Mouse (Mus musculus): ENCODE measurements around the gene Klra2. TPM values are rescaled to one million over a fixed set of nuclear protein-coding genes. Genes with fewer than 3 reads are reported as not detected.
"Not testable (repeated sequence)": the region's sequence is repeated elsewhere in the genome, so short reads cannot be mapped to it uniquely, and the experiment has no call there.

The Klra2 gene
- polyA plus RNA-seq (2016; fragmentation: Nextera tagmentation; extraction: Ambion mirVana), result not detected in 2 replicates

DNA sequence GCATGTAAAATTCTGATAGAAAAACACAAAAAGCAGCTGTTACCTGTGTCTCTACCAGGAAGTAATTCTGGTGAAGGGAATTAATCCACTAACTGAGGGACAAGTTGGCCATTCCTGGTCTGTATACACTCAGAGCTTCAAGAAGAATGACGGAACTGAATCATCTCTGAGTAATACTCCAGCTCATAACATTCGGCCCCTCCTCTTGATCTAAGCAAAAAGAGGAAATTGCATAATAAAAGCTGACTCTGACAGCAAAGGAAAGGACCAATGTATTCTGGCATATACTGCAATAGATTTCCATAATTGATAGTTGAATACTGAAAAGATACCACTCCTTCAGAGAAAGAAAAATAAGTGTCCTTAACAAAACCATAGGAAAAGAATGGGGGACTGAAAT is at the start of gene Klra2:
Klra2 (minus strand) TSS at position 157 of the 400 bp plus-strand sequence.
- Histone ChIP-seq H3K27me3 (replicated peaks) (no peaks in the 10 kb centered on the region), H3K4me3 (no peak within 1 kb of the TSS), H3K36me3 (no peaks in the 10 kb centered on the region), H3K9me3 (no peaks in the 10 kb centered on the region), H3K4me2 (replicated peaks) (no peak within 1 kb of the TSS), H3K9ac (no peak within 1 kb of the TSS), H3K4me1 (no peaks in the 10 kb centered on the region), H3K27ac (no peak within 1 kb of the TSS)
- 90% methylated on average over 2 of the region's 2 CpGs for WGBS
- ATAC-seq (ENCODE audit: low FRiP score, low read depth), result no peak

DNA sequence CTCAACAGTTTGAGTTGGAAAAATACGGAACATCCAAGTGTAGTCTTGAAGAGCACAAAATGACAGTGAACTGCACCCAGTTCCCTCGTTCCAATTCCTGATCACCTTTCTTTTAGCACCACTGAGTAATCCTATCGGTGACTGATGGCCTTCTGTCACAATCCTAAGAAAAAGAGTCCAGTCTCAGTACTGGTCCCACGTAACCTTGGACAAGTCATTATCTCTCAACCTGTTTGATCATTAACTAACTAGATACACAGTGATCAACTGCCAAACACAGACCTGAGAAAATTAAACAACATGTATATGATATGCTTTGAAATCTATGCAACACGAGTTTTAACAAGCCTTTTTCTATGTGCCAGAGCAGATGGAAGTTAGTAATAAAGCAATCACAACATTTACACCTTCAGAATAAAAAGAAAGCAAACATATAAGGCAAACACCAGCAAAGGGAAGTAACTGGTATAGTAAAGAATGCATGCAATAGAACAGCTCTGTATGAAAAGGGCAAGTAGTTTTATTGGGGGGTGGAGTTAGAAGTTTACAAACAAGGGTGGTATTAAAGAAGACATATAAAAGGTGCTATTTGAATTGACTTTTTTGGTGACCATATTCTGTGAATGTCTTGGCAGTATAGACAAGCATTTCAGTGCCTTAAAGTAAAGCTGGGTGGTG is 47.4 kb upstream of the Klra2 start:
- no peaks in the 10 kb centered on the region for H3K27me3 ChIP-seq (replicated peaks)
- H3K4me3 ChIP-seq, result no peak overlapping the region
- no peak overlapping the region for H3K27ac ChIP-seq
- no peak for ATAC-seq (ENCODE audit: low FRiP score, low read depth)
- H3K9ac ChIP-seq, result no peak overlapping the region
- 88% methylated on average over 5 of the region's 5 CpGs for WGBS
- H3K9me3 ChIP-seq, result no peaks in the 10 kb centered on the region
- no peak overlapping the region for H3K4me2 ChIP-seq (replicated peaks)
- no peaks in the 10 kb centered on the region for H3K36me3 ChIP-seq
- peaks cover 9% of the 10 kb centered on the region for H3K4me1 ChIP-seq

DNA sequence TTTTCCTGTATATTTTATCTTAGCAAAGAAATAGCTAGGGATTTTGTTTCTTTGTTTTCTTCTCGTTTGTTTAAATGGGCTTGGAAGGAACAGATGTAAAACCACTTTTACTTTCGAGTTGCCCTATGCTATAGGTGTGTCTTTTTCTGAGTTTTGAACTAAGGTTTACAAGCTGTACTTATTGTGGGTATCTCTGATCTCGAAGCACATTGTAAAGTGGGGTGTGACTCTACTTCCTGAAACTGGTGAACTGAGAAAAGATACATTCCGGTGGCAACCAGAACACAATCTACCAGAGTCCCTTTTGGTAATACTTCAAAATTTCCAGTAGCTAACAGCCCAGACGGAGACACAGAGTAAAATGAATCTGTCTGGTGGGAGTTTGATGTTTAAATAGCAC is 46.8 kb upstream of the Klra2 start:
- Histone ChIP-seq H3K4me3 (no peak overlapping the region), H3K27me3 (replicated peaks) (no peaks in the 10 kb centered on the region), H3K9me3 (no peaks in the 10 kb centered on the region), H3K9ac (no peak overlapping the region), H3K4me2 (replicated peaks) (no peak overlapping the region), H3K36me3 (no peaks in the 10 kb centered on the region), H3K27ac (no peak overlapping the region), H3K4me1 (peaks cover 9% of the 10 kb centered on the region)
- WGBS, result 94% methylated on average over 5 of the region's 5 CpGs
- ATAC-seq (ENCODE audit: low FRiP score, low read depth), result no peak

DNA sequence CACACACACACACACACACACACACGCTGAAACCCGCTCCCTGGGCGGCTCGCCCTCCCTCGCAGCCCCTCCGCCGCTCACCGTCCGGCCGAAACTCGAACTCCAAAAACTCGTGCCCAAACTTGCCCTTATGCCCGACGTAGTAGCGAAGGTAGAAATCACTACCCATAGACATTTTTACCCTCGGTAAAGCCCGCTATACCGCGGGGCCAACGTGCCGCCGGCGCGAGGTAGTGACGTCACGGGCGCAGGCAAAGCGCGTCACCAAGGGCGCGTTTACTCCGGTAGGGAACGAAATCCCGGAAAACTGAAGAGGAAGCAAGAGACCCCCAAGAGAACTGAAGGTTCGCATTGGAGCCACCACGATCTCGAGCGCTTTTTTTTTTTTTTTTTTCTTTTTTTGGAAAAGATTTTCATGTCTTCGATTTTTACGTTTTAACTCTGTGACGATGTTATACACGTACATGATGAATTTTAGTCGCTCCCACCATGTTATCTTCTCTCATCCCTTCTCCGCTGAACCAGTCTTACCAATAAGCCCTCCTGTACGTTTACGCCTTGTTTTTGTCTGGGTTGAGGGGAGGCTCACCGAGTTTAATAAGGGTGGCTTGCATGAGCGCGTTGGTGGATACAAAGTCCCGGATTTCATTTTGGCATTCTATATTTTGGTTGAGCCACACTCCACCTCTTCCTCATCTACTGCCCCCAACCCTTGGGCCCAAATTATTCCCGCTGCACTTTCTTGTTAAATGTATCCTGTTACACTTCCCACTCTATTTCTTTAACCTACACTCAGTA is 46.0 kb upstream of the Klra2 start, which contains the start of gene Magohb:
Magohb (minus strand) TSS at position 254 of the 798 bp plus-strand sequence.
- Histone ChIP-seq H3K9ac (peak within 1 kb of the TSS; percentile 66), H3K4me3 (peak within 1 kb of the TSS; percentile 69), H3K36me3 (peaks cover 1% of the 10 kb centered on the region; the same call in 1 of the 2 replicates), H3K9me3 (no peaks in the 10 kb centered on the region), H3K4me1 (peaks cover 9% of the 10 kb centered on the region), H3K27me3 (replicated peaks) (no peaks in the 10 kb centered on the region), H3K27ac (no peak within 1 kb of the TSS), H3K4me2 (replicated peaks) (peak within 1 kb of the TSS; percentile 64)
- peak; percentile 90 for ATAC-seq (ENCODE audit: low FRiP score, low read depth)
- WGBS, result 2% methylated on average over 51 of the region's 51 CpGs

DNA sequence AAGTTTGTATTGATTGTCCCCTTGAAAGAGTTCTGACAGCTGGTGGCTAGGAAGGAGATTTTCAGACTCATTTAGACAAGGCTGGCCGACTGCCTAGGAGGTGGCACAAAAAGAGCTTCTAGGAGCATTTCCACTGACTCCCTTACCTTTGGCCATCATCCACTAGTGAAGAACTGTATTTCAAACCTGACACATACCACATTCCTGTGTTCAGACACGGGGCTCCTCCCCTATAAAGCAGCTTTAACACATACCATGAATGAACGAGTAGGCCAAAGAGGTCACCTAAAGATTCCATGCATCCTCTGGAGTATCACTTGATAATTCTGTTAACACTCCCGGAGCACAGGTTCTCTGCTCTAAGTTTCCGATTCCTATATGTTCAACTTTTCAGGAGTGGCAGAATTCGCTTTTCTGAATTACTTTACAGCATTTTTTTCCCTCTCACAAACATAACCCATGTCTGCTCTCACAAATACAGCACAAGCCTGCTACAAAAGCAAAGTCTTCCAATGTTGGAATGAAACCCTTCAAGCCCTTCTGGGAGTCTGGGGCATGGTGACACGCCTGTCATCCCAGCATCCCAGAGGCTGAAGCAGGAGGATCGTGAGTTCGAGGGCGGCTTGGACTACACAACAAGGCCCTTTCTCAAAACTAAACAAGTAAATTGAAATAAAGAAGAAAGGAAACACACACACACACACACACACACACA is 45.3 kb upstream of the Klra2 start:
- Histone ChIP-seq H3K27ac (no peak overlapping the region), H3K4me1 (peaks cover 9% of the 10 kb centered on the region), H3K9ac (peak overlapping the region; percentile 66), H3K27me3 (replicated peaks) (no peaks in the 10 kb centered on the region), H3K4me3 (peak overlapping the region; percentile 69), H3K4me2 (replicated peaks) (peak overlapping the region; percentile 64), H3K36me3 (peaks cover 4% of the 10 kb centered on the region; the same call in 1 of the 2 replicates), H3K9me3 (no peaks in the 10 kb centered on the region)
- ATAC-seq (ENCODE audit: low FRiP score, low read depth), result peak; percentile 65; the same call in 1 of the 2 replicates
- WGBS, result 21% methylated on average over 10 of the region's 10 CpGs

DNA sequence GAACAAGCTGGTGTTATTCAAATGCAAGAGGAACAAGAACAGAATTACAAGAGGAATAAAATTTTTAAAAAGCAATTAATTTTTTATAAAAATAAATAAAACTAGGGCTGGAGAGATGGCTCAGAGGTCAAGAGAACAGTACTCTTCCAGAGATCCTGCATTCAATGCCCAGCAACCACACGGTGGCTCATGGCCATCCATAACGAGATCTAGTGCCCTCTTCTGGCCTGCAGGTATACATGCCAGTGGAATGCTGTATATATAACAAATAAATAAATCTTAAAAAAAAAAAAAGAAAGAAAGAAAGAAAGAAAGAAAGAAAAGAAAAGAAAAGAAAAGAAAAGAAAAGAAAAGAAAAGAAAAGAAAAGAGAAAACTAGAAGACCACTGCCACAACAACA is 43.3 kb upstream of the Klra2 start:
- Histone ChIP-seq H3K27ac (no peak overlapping the region), H3K4me2 (replicated peaks) (no peak overlapping the region), H3K4me3 (no peak overlapping the region), H3K4me1 (peaks cover 9% of the 10 kb centered on the region), H3K27me3 (replicated peaks) (no peaks in the 10 kb centered on the region), H3K9me3 (no peaks in the 10 kb centered on the region), H3K36me3 (peaks cover 4% of the 10 kb centered on the region; the same call in 1 of the 2 replicates), H3K9ac (no peak overlapping the region)
- no peak for ATAC-seq (ENCODE audit: low FRiP score, low read depth)
- 18% methylated on average over 2 of the region's 2 CpGs for WGBS

DNA sequence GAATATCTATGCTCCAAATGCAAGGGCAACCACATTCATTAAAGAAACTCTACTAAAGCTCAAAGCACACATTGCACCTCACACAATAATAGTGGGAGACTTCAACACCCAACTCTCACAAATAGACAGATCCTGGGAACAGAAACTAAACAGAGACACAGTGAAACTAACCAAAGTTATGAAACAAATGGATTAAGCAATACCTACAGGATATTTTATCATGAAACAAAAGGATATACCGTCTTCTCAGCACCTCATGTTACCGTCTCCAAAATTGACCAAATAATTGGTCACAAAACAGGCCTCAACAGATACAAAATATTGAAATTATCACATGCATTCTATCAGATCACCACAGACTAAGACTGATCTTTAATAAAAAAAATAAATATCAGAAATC is 31.0 kb upstream of the Klra2 start:
- H3K9ac ChIP-seq; H3K27ac ChIP-seq; H3K9me3 ChIP-seq; H3K4me2 ChIP-seq (replicated peaks); H3K4me1 ChIP-seq; ATAC-seq (ENCODE audit: low FRiP score, low read depth); H3K4me3 ChIP-seq; H3K27me3 ChIP-seq (replicated peaks): not testable (repeated sequence)
- H3K36me3 ChIP-seq, result peaks cover 15% of the 10 kb centered on the region
- WGBS, result 92% methylated on average over 2 of the region's 2 CpGs

DNA sequence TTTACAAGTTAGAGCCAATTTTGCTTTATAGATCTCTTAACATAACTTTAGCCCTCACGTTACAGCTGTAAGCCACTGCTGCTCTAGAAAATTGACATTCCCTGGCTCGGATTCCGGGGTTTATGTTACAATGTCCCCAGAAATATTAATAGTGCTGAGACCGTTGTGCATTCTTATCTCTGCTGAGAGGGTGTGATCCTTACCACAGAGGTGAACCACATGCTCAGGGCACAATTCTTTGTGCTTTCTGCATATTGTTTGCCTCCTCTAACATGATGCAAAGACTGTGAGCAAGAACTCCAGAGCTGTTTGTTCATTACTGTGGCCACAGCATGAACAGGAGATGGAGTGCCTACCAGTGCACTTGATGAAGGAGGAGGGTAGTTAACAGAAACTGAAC is 29.5 kb upstream of the Klra2 start:
- Histone ChIP-seq H3K4me3 (no peak overlapping the region), H3K9ac (no peak overlapping the region), H3K27me3 (replicated peaks) (no peaks in the 10 kb centered on the region), H3K27ac (no peak overlapping the region), H3K9me3 (no peaks in the 10 kb centered on the region), H3K36me3 (peaks cover 4% of the 10 kb centered on the region), H3K4me2 (replicated peaks) (no peak overlapping the region), H3K4me1 (no peaks in the 10 kb centered on the region)
- 88% methylated on average over 4 of the region's 4 CpGs for WGBS
- ATAC-seq (ENCODE audit: low FRiP score, low read depth), result no peak

DNA sequence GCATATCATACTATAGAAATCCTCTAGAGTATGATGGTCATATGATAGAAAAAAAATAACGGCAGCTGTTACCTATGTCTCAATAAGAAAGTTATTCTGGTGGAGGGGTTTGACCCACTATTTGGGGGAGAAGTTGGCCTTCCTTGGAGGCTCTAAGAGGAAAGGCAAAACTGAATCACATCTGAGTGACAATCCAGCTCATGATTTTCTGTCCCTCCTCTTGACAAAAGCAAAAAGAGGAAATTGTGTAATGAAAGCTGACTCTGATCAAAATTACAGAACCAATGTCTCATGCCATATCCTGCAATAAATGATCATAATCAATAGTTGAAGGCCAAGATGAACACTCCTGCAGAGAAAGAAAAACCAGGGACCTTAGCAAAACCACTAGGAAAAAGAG is 25.1 kb upstream of the Klra2 start:
- no peaks in the 10 kb centered on the region for H3K4me1 ChIP-seq
- H3K27ac ChIP-seq, result no peak overlapping the region
- H3K9ac ChIP-seq, result no peak overlapping the region
- peaks cover 4% of the 10 kb centered on the region for H3K36me3 ChIP-seq
- ATAC-seq (ENCODE audit: low FRiP score, low read depth), result no peak
- no peak overlapping the region for H3K4me3 ChIP-seq
- no peaks in the 10 kb centered on the region for H3K27me3 ChIP-seq (replicated peaks)
- H3K4me2 ChIP-seq (replicated peaks), result no peak overlapping the region
- H3K9me3 ChIP-seq, result no peaks in the 10 kb centered on the region
- WGBS, result 92% methylated on average over 1 of the region's 1 CpGs

DNA sequence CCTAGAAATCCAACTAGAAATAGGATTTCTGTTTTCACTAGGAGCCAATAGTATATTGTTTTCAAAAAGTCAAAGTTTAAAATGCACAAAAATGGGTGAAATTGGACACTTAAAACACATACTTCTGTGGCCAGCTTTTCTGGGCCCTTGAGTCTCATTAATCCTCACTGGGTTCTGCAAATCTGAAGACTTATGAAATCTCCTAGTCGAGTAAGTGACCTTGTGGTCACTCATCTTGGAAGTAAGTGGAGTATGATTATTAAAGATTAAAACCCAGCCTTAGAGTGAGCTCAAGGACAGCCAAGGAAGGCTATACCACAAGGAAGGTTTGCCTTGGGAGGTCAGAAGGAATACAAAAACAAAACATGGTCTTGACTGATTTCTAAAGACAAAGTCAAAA is 23.1 kb upstream of the Klra2 start:
- no peak overlapping the region for H3K27ac ChIP-seq
- WGBS, result 70% methylated on average over 1 of the region's 1 CpGs
- H3K9ac ChIP-seq, result no peak overlapping the region
- H3K4me2 ChIP-seq (replicated peaks), result no peak overlapping the region
- H3K4me1 ChIP-seq, result no peaks in the 10 kb centered on the region
- H3K27me3 ChIP-seq (replicated peaks), result no peaks in the 10 kb centered on the region
- no peak overlapping the region for H3K4me3 ChIP-seq
- H3K9me3 ChIP-seq, result no peaks in the 10 kb centered on the region
- no peaks in the 10 kb centered on the region for H3K36me3 ChIP-seq
- no peak for ATAC-seq (ENCODE audit: low FRiP score, low read depth)

DNA sequence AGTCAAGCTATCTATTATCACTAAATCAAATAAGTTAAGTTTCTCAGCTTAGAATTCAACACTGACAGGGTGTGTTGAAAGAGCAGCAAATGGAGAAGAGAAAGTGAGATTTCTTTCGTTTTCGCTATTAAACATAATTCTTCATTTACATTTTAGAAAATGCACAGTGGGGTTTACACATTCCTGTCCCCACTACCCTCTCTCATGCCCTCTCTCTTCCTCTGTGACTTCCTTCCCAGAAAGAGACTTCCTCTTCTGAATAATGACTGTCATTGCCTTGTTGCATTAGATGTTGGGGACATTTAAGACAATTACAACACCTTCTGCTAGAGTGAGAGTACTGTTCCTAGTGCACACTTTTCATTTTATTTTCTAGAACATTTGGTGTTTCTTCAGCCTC is 22.4 kb upstream of the Klra2 start:
- no peak overlapping the region for H3K27ac ChIP-seq
- H3K9ac ChIP-seq, result no peak overlapping the region
- no peaks in the 10 kb centered on the region for H3K9me3 ChIP-seq
- ATAC-seq (ENCODE audit: low FRiP score, low read depth), result no peak
- no peak overlapping the region for H3K4me3 ChIP-seq
- 86% methylated on average over 2 of the region's 2 CpGs for WGBS
- H3K4me1 ChIP-seq, result no peaks in the 10 kb centered on the region
- no peaks in the 10 kb centered on the region for H3K27me3 ChIP-seq (replicated peaks)
- no peaks in the 10 kb centered on the region for H3K36me3 ChIP-seq
- H3K4me2 ChIP-seq (replicated peaks), result no peak overlapping the region

DNA sequence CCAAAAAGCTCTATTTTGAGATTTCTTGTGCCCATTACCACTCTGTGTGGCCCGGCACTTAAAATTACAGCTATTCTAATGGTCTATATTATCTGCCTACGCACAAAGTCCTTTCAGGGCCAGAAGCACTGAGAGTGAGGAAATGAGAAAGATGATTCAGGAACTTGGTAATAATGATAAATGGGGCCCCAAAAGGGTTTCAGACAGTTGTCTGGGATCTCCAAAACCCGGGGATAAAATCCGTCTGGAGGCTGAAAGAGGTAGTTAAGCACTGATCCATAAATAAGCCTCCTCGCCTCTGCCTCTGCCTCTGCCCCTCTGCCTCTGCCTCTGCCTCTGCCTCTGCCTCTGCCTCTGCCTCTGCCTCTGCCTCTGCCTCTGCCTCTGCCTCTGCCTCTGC is 17.0 kb upstream of the Klra2 start:
- no peaks in the 10 kb centered on the region for H3K36me3 ChIP-seq
- no peaks in the 10 kb centered on the region for H3K4me1 ChIP-seq
- no peak for ATAC-seq (ENCODE audit: low FRiP score, low read depth)
- no peak overlapping the region for H3K27ac ChIP-seq
- 0 out of 2 replicates have a peak, but pooled peaks cover 7% of the 10 kb centered on the region for H3K9me3 ChIP-seq
- H3K4me2 ChIP-seq (replicated peaks), result no peak overlapping the region
- H3K9ac ChIP-seq, result no peak overlapping the region
- WGBS, result 85% methylated on average over 5 of the region's 5 CpGs
- no peak overlapping the region for H3K4me3 ChIP-seq
- H3K27me3 ChIP-seq (replicated peaks), result no peaks in the 10 kb centered on the region

All from neural tube, embryonic 12.5 days (tissue).